Mouse (Mus musculus) heart, embryonic 13.5 days (tissue): ENCODE data around the gene Plekhh3. TPM values are rescaled to one million over a fixed set of nuclear protein-coding genes. Genes with fewer than 3 reads are reported as not detected.

Source experiments
- microRNA-seq: library from miRNA; unstranded; fragments of <30 nt; microRNA quantifications from one replicate; pipeline ENCODE4, GENCODE M21; 2016
- polyA plus RNA-seq: library from polyadenylated mRNA; unstranded; fragments of >200 nt; fragmentation: Nextera tagmentation; extraction: Ambion mirVana; gene quantifications from 2 replicates; pipeline ENCODE4 v1.2.1, GENCODE M21; 2015

The Plekhh3 gene
- polyA plus RNA-seq, 1 experiment from 2014 or later: 8.5 TPM

Small RNAs within 50 kb of the gene (microRNA-seq; reads per million reads assigned to microRNA genes)
- gene Gm27626: not detected

Other genes starting within 250 kb of the Plekhh3 start
- gene Stat3, start 231.8 kb downstream of the Plekhh3 start, polyA plus RNA-seq: 41.8 and 42.9 TPM in 2 replicates
- gene Cavin1, start 200.5 kb downstream of the Plekhh3 start, polyA plus RNA-seq: 348 and 370 TPM in 2 replicates
- gene Atp6v0a1, start 161.9 kb downstream of the Plekhh3 start, polyA plus RNA-seq: 54.9 and 58.1 TPM in 2 replicates
- gene Naglu, start 101.3 kb downstream of the Plekhh3 start, polyA plus RNA-seq: 13.5 and 13.7 TPM in 2 replicates
- gene Hsd17b1, start 92.9 kb downstream of the Plekhh3 start, polyA plus RNA-seq: 0.14 and 0.17 TPM in 2 replicates
- 26.8 and 28.4 TPM in 2 replicates for gene Coasy, start 88.8 kb downstream of the Plekhh3 start, polyA plus RNA-seq
- gene Mlx, start 84.1 kb downstream of the Plekhh3 start, polyA plus RNA-seq: 36.3 and 41.6 TPM in 2 replicates
- gene Psmc3ip, start 75.9 kb downstream of the Plekhh3 start, polyA plus RNA-seq: 21.4 and 26.6 TPM in 2 replicates
- 12.0 and 14.1 TPM in 2 replicates for gene Retreg3, start 51.5 kb downstream of the Plekhh3 start, polyA plus RNA-seq
- gene Tubg1, start 51.4 kb downstream of the Plekhh3 start, polyA plus RNA-seq: 77.2 and 83.0 TPM in 2 replicates
- 3.1 and 4.3 TPM in 2 replicates for gene Tubg2, start 15.4 kb downstream of the Plekhh3 start, polyA plus RNA-seq
- gene Cntnap1, start 828 bp downstream of the Plekhh3 start, polyA plus RNA-seq: 0.52 and 0.55 TPM in 2 replicates
- 0.19 and 0.33 TPM in 2 replicates for gene Ccr10, start 4.1 kb upstream of the Plekhh3 start, polyA plus RNA-seq
- 11.6 and 11.7 TPM in 2 replicates for gene Ezh1, start 55.1 kb upstream of the Plekhh3 start, polyA plus RNA-seq
- 210 and 234 TPM in 2 replicates for gene Ramp2, start 74.7 kb upstream of the Plekhh3 start, polyA plus RNA-seq
- gene Vps25, start 82.4 kb upstream of the Plekhh3 start, polyA plus RNA-seq: 98.8 and 111 TPM in 2 replicates
- 7.6 and 8.0 TPM in 2 replicates for gene Wnk4, start 89.2 kb upstream of the Plekhh3 start, polyA plus RNA-seq
- gene Cntd1, start 107.7 kb upstream of the Plekhh3 start, polyA plus RNA-seq: 0.48 and 0.65 TPM in 2 replicates
- gene Coa3, start 107.8 kb upstream of the Plekhh3 start, polyA plus RNA-seq: 165 and 171 TPM in 2 replicates
- gene Becn1, start 130.9 kb upstream of the Plekhh3 start, polyA plus RNA-seq: 128 and 130 TPM in 2 replicates
- gene Psme3, start 144.9 kb upstream of the Plekhh3 start, polyA plus RNA-seq: 99.0 and 105 TPM in 2 replicates
- 0.70 and 0.75 TPM in 2 replicates for gene Aoc2, start 153.7 kb upstream of the Plekhh3 start, polyA plus RNA-seq
- 0.28 and 0.32 TPM in 2 replicates for gene Aoc3, start 159.3 kb upstream of the Plekhh3 start, polyA plus RNA-seq
- gene G6pc, start 196.2 kb upstream of the Plekhh3 start, polyA plus RNA-seq: not detected in 2 replicates
- gene Aarsd1, start 246.3 kb upstream of the Plekhh3 start, polyA plus RNA-seq: 35.4 and 45.9 TPM in 2 replicates